ENCODE assay signal across 7 mouse cellular contexts in the genomic region with DNA sequence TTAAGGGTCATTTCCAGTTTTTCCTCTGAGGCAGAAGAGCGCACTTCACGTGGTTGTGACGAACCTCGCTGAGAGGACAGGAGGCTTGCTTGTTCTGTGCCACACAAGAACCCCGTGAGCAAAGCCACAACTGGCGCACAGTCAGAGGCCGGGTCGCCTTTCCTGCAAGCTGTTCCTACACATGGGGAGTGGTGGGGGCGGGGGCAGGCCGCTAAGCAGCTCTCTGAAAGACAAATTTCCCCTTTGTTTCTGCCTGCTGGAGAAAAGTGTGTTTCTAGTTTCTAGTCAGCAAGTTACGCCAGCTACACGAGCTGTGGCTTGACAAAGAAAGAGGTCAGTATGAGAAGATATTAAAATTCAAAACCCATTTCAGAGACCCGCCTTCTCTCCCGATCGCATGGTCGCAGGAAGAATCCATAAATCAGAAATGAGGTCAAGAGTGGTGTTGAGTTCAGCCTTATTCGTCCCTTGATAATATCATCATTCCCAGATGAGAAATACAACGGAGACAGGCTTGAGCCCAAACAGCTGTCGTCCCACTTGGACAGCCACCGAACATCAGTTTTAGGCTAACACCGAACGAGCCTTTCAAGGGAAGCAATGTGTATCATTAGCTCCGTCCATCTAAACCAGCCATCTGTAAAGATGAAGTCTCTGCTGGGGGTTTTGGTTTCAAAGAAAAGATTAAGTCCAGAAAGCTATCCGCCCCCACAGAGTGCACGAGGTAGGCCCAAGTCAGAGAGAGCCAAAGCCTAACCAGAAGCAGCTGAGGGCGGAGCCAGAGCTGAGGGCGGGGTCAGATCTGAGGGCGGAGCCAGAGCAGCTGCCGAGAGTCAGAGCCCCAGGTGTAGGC. TPM values are rescaled to one million over a fixed set of nuclear protein-coding genes. Genes with fewer than 3 reads are reported as not detected.
DNase-seq lines count a peak whose midpoint lies in the region; ATAC-seq and TF ChIP-seq lines count a peak whose summit lies in the region.

No protein-coding gene starts in this region.

- H3K36me3 ChIP-seq in embryonic facial prominence, embryonic 14.5 days (ENCODE audit: control insufficient read depth, insufficient read depth, low read length), result no peaks in the 10 kb centered on the region
- H3K36me3 ChIP-seq in spleen, adult 2 months (ENCODE audit: control insufficient read depth, insufficient read depth, low read length), result no peaks in the 10 kb centered on the region

- H3K27ac ChIP-seq in embryonic facial prominence, embryonic 14.5 days (replicated peaks; ENCODE audit: low read depth, low read length), result peak overlapping the region; percentile 83
- H3K27ac ChIP-seq in spleen, adult 2 months (ENCODE audit: insufficient read depth, low read length), result peak overlapping the region; percentile 76

- no peaks in the 10 kb centered on the region for H3K27me3 ChIP-seq in embryonic facial prominence, embryonic 14.5 days (replicated peaks; ENCODE audit: control insufficient read depth, insufficient read depth, low read length)
- no peaks in the 10 kb centered on the region for H3K27me3 ChIP-seq in spleen, adult 2 months (ENCODE audit: control insufficient read depth, insufficient read depth, low read length)

- TF ChIP-seq CTCF in spleen, adult 2 months (IDR thresholded peaks at IDR 0.05; ENCODE audit: extremely low read depth, insufficient read depth, insufficient read length, insufficient replicate concordance), result no peak

- 22% methylated on average over 29 of the region's 29 CpGs for WGBS in embryonic facial prominence, embryonic 14.5 days
- WGBS in spleen, adult 2 months, result 30% methylated on average over 29 of the region's 29 CpGs

- no peak overlapping the region for H3K4me3 ChIP-seq in embryonic facial prominence, embryonic 14.5 days (ENCODE audit: low read depth, low read length)
- H3K4me3 ChIP-seq in spleen, adult 2 months (ENCODE audit: extremely low read depth, insufficient read depth, insufficient read length), result no peak overlapping the region

- ATAC-seq in CD4-positive, CD25-positive, alpha-beta regulatory T cell, adult 4 months, result peak; percentile 85
- ATAC-seq in embryonic facial prominence, embryonic 14.5 days (ENCODE audit: low read depth), result peak; percentile 66
- ATAC-seq in hematopoietic stem cell, adult 5-6 weeks (replicated peaks in 1 of 2; ENCODE audit: insufficient read depth in 1 of 2, low FRiP score in 2 of 2, low TSS enrichment in 1 of 2, low read depth in 1 of 2, poor library complexity in 2 of 2, severe bottlenecking in 2 of 2), result peak; percentile 87 to 89
- peak; percentile 88 for ATAC-seq in megakaryocyte-erythroid progenitor cell, adult 5-6 weeks (replicated peaks; ENCODE audit: low FRiP score, low TSS enrichment, poor library complexity, severe bottlenecking)

- no peak for TF ChIP-seq POLR2A in spleen, adult 2 months (IDR thresholded peaks at IDR 0.05; ENCODE audit: low read depth, low read length)

- DNase-seq in NIH3T3 (ENCODE audit: low read depth), result peak; percentile 51
- peak; percentile 89 for DNase-seq in embryonic facial prominence, embryonic 14.5 days (ENCODE audit: low spot score)
- peak; percentile 35 to 44 for DNase-seq in left cerebral cortex, adult 9 months (ENCODE audit: low spot score in 2 of 2)
- DNase-seq in spleen, adult 2 months (ENCODE audit: low read depth in 1 of 2, low spot score in 2 of 2), result peak; percentile 74 to 89

- H3K9me3 ChIP-seq in embryonic facial prominence, embryonic 14.5 days (ENCODE audit: control insufficient read depth, low read length), result no peaks in the 10 kb centered on the region

- H3K4me2 ChIP-seq in embryonic facial prominence, embryonic 14.5 days (ENCODE audit: low read depth, low read length), result peak overlapping the region; percentile 17

- H3K9ac ChIP-seq in embryonic facial prominence, embryonic 14.5 days (ENCODE audit: low read depth, low read length), result no peak overlapping the region

- peaks cover 38% of the 10 kb centered on the region for H3K4me1 ChIP-seq in embryonic facial prominence, embryonic 14.5 days (ENCODE audit: control insufficient read depth, insufficient read depth, low read length)
- H3K4me1 ChIP-seq in spleen, adult 2 months (ENCODE audit: control insufficient read depth, insufficient read depth, insufficient read length), result peaks cover 17% of the 10 kb centered on the region; the same call in 1 of the 2 replicates

RNA-seq across cellular contexts. Expression of a gene that starts 30.8 kb away (rescaled TPM):
- 1 to 10 TPM; 5.4 to 5.5 TPM for polyA plus RNA-seq in CD4-positive, CD25-positive, alpha-beta regulatory T cell, adult 4 months (2017; shearing (Covaris generic))
- polyA plus RNA-seq in embryonic facial prominence, embryonic 14.5 days (2014; fragmentation: Nextera tagmentation; extraction: Ambion mirVana), result 23.6 and 27.0 TPM in 2 replicates
- total RNA-seq in hematopoietic stem cell, adult 5-6 weeks (2017), result 19.2 and 21.7 TPM in 2 replicates
- total RNA-seq in megakaryocyte-erythroid progenitor cell, adult 5-6 weeks (2014; fragmentation: Nextera tagmentation), result 6.5 and 9.7 TPM in 2 replicates
- total RNA-seq in megakaryocyte-erythroid progenitor cell, adult 5-6 weeks (2017), result 12.1 and 13.4 TPM in 2 replicates
- 20.4 and 26.2 TPM in 2 replicates for polyA plus RNA-seq in spleen, adult 2 months (2012; rRNA removed)
